Mouse (Mus musculus): ENCODE data around the gene Anapc16. TPM values are rescaled to one million over a fixed set of nuclear protein-coding genes. Genes with fewer than 3 reads are reported as not detected.

Anapc16 gene
- polyA plus RNA-seq, 1 experiment from 2014 or later: 115 TPM

DNA sequence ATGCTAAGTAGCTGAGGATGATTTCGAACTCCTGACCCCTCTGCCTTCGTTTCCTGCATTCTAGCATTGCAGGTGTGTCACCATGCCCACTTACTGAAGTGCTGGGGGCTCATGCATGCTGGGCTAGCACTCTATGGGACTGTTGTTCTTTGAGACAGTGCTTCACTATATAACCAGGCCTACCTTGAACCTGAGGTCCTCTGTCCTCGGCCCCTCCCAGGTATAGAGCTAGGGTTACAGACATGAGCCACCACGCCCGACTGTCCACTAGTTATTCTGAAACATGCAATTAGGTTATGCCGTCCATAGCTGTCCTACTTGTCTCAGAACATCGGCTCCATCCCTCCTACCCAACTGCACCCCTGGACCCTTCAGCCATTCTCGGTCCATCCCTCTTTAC lies 31.1 kb downstream of the Anapc16 start:
- no peak overlapping the region for H3K9ac ChIP-seq (replicated peaks; ENCODE audit: low read depth, low read length)
- 91% methylated on average over 8 of the region's 8 CpGs for WGBS
- no peak overlapping the region for H3K27ac ChIP-seq (ENCODE audit: low read length)
- H3K4me1 ChIP-seq (replicated peaks; ENCODE audit: control insufficient read depth, insufficient read depth, low read length): peaks cover 19% of the 10 kb centered on the region
- H3K36me3 ChIP-seq (ENCODE audit: control insufficient read depth, insufficient read depth): no peaks in the 10 kb centered on the region
- no peaks in the 10 kb centered on the region for H3K27me3 ChIP-seq (replicated peaks; ENCODE audit: control insufficient read depth, insufficient read depth, low read length)
- no peak overlapping the region for H3K4me3 ChIP-seq (replicated peaks; ENCODE audit: low read length)
- ATAC-seq: no peak
- no peaks in the 10 kb centered on the region for H3K9me3 ChIP-seq (ENCODE audit: control insufficient read depth, low read length)
- H3K4me2 ChIP-seq (ENCODE audit: low read length): no peak overlapping the region

DNA sequence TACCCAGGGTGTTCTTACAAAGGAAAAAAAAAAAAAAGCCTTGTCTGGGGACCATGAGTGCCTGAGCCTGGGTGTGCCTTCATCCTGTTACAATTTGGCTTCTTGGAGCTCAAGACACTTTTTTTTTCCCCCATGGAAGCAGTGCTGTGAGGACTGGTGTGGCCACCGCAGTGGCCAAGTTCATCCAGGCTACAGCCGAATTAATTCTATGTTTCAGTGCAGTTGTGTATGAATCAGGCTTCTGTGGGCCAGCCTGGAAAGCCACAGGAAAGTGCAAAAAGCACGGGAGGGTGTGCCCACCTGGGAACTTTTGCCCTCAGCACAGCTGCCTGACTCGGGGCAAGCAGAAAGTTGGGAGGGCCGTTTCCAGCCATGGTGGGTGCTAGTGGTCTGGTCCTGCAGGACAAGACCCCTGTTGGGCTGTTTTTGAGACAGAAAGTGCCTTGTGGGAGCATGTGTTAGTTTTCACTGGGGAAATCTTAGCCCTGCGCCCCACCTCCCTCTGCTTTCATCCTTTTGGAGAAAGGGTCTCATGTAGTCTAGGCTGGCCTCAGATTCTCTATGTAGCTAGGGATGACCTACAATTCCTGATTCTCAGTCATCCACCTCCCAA lies 32.4 kb downstream of the Anapc16 start:
- ATAC-seq: peak; percentile 1; the same call in 1 of the 2 replicates
- Histone ChIP-seq H3K36me3 (ENCODE audit: control insufficient read depth, insufficient read depth) (no peaks in the 10 kb centered on the region), H3K4me3 (replicated peaks; ENCODE audit: low read length) (peak overlapping the region; percentile 55), H3K9ac (replicated peaks; ENCODE audit: low read depth, low read length) (peak overlapping the region; percentile 87), H3K27me3 (replicated peaks; ENCODE audit: control insufficient read depth, insufficient read depth, low read length) (no peaks in the 10 kb centered on the region), H3K27ac (ENCODE audit: low read length) (peak overlapping the region; percentile 88), H3K9me3 (ENCODE audit: control insufficient read depth, low read length) (no peaks in the 10 kb centered on the region), H3K4me1 (replicated peaks; ENCODE audit: control insufficient read depth, insufficient read depth, low read length) (peaks cover 19% of the 10 kb centered on the region), H3K4me2 (ENCODE audit: low read length) (peak overlapping the region; percentile 57)
- WGBS: 30% methylated on average over 6 of the region's 6 CpGs

DNA sequence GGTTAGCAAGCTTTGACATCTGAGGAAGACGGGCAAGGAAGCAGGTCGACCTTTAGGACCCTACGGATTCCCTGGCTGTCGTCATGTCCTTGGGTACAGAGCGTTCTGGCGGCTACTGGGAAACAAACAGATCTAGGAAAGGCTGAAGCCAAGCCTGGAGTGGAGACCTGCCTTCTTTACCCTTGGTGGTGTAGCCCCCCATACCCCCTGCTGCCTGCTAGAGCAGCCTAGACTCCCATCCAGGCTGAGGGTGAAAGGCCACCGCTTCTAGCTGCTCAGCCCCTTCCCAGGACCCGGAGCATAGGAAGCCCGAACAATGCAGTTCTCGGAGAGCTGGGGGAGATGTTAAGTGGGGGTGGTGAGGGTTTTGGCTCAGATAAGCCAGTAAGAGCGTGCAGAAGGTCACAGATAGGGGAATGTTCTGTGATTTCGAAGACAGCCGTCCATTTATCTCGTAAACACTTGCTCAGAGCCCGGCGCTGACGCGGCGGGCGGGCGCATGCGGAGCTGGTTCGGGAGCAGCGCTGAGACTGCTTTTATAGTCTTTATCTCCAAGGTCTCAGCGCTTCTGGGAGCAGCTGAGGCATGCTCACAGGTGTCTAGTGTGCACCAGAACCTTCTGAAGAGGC lies 33.0 kb downstream of the Anapc16 start:
- H3K9me3 ChIP-seq (ENCODE audit: control insufficient read depth, low read length): no peaks in the 10 kb centered on the region
- peak overlapping the region; percentile 88 for H3K27ac ChIP-seq (ENCODE audit: low read length)
- peak overlapping the region; percentile 57 for H3K4me2 ChIP-seq (ENCODE audit: low read length)
- no peaks in the 10 kb centered on the region for H3K27me3 ChIP-seq (replicated peaks; ENCODE audit: control insufficient read depth, insufficient read depth, low read length)
- peak overlapping the region; percentile 55 for H3K4me3 ChIP-seq (replicated peaks; ENCODE audit: low read length)
- peak; percentile 68 for ATAC-seq
- H3K36me3 ChIP-seq (ENCODE audit: control insufficient read depth, insufficient read depth): no peaks in the 10 kb centered on the region
- under 1% methylated on average over 25 of the region's 25 CpGs for WGBS
- H3K9ac ChIP-seq (replicated peaks; ENCODE audit: low read depth, low read length): peak overlapping the region; percentile 87
- peaks cover 24% of the 10 kb centered on the region for H3K4me1 ChIP-seq (replicated peaks; ENCODE audit: control insufficient read depth, insufficient read depth, low read length)

GRCm38 (mm10) chr10:59967309-59967942 lies 35.5 kb downstream of the Anapc16 start:
- no peak for ATAC-seq
- H3K4me3 ChIP-seq (replicated peaks; ENCODE audit: low read length): no peak overlapping the region
- H3K9me3 ChIP-seq (ENCODE audit: control insufficient read depth, low read length): no peaks in the 10 kb centered on the region
- H3K4me2 ChIP-seq (ENCODE audit: low read length): no peak overlapping the region
- H3K27ac ChIP-seq (ENCODE audit: low read length): no peak overlapping the region
- no peaks in the 10 kb centered on the region for H3K36me3 ChIP-seq (ENCODE audit: control insufficient read depth, insufficient read depth)
- no peak overlapping the region for H3K9ac ChIP-seq (replicated peaks; ENCODE audit: low read depth, low read length)
- no peaks in the 10 kb centered on the region for H3K27me3 ChIP-seq (replicated peaks; ENCODE audit: control insufficient read depth, insufficient read depth, low read length)
- 75% methylated on average over 6 of the region's 6 CpGs for WGBS
- H3K4me1 ChIP-seq (replicated peaks; ENCODE audit: control insufficient read depth, insufficient read depth, low read length): peaks cover 20% of the 10 kb centered on the region

- no peak overlapping the region for H3K27ac ChIP-seq (ENCODE audit: low read length)
- H3K4me3 ChIP-seq (replicated peaks; ENCODE audit: low read length): no peak overlapping the region
- H3K9ac ChIP-seq (replicated peaks; ENCODE audit: low read depth, low read length): no peak overlapping the region
- H3K4me1 ChIP-seq (replicated peaks; ENCODE audit: control insufficient read depth, insufficient read depth, low read length): peaks cover 20% of the 10 kb centered on the region
- no peaks in the 10 kb centered on the region for H3K9me3 ChIP-seq (ENCODE audit: control insufficient read depth, low read length)
- H3K4me2 ChIP-seq (ENCODE audit: low read length): no peak overlapping the region
- H3K36me3 ChIP-seq (ENCODE audit: control insufficient read depth, insufficient read depth): no peaks in the 10 kb centered on the region
- WGBS: 87% methylated on average over 6 of the region's 6 CpGs
- H3K27me3 ChIP-seq (replicated peaks; ENCODE audit: control insufficient read depth, insufficient read depth, low read length): no peaks in the 10 kb centered on the region
- no peak for ATAC-seq
These were observed 36.2 kb downstream of the Anapc16 start for GRCm38 (mm10) chr10:59966743-59967142.

DNA sequence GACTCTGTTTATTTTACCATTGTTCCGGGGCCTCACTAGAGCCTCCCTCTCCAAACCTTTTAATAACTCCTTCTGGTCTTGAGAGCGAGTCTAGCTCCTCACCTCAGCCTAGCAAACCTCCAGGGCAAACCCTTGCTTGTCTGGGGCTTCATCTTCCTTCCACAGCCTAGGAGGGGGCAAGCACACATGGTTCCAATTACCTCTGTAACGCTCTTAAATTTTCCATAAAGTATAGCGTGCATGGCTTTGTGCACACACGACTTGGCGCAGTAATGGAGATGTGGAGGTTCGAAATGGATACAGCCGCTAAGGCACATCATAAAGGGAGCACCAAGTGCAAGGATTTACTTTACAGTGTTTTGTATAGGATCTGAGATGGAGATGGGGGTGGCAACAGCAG lies 37.1 kb downstream of the Anapc16 start:
- Histone ChIP-seq H3K27me3 (replicated peaks; ENCODE audit: control insufficient read depth, insufficient read depth, low read length) (no peaks in the 10 kb centered on the region), H3K9ac (replicated peaks; ENCODE audit: low read depth, low read length) (no peak overlapping the region), H3K9me3 (ENCODE audit: control insufficient read depth, low read length) (no peaks in the 10 kb centered on the region), H3K4me1 (replicated peaks; ENCODE audit: control insufficient read depth, insufficient read depth, low read length) (peaks cover 20% of the 10 kb centered on the region), H3K27ac (ENCODE audit: low read length) (no peak overlapping the region), H3K4me2 (ENCODE audit: low read length) (no peak overlapping the region), H3K4me3 (replicated peaks; ENCODE audit: low read length) (no peak overlapping the region), H3K36me3 (ENCODE audit: control insufficient read depth, insufficient read depth) (no peaks in the 10 kb centered on the region)
- 79% methylated on average over 8 of the region's 8 CpGs for WGBS
- ATAC-seq: no peak

DNA sequence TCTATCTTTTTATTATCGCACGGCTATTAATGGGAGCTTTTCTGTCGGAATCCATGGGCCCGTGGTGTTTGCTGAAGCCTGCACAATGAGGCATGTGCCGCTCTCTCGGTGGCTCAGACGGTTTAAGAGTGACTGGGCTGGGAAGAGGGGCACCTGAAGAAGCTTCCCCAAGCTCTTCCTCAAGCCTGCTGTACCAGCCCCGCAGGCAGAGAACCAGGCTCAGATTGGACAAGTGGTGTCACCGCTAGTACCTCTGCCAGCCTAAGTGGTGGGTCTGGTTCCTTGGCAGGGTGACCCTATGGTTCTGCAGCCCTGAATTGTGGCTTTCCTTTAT lies 37.6 kb downstream of the Anapc16 start:
- no peaks in the 10 kb centered on the region for H3K36me3 ChIP-seq (ENCODE audit: control insufficient read depth, insufficient read depth)
- no peak overlapping the region for H3K4me2 ChIP-seq (ENCODE audit: low read length)
- 28% methylated on average over 9 of the region's 9 CpGs for WGBS
- H3K9me3 ChIP-seq (ENCODE audit: control insufficient read depth, low read length): no peaks in the 10 kb centered on the region
- no peak overlapping the region for H3K4me3 ChIP-seq (replicated peaks; ENCODE audit: low read length)
- no peak overlapping the region for H3K27ac ChIP-seq (ENCODE audit: low read length)
- ATAC-seq: no peak
- peaks cover 16% of the 10 kb centered on the region for H3K4me1 ChIP-seq (replicated peaks; ENCODE audit: control insufficient read depth, insufficient read depth, low read length)
- H3K9ac ChIP-seq (replicated peaks; ENCODE audit: low read depth, low read length): no peak overlapping the region
- no peaks in the 10 kb centered on the region for H3K27me3 ChIP-seq (replicated peaks; ENCODE audit: control insufficient read depth, insufficient read depth, low read length)

- peak overlapping the region; percentile 20; the same call in 1 of the 2 replicates for H3K4me3 ChIP-seq (replicated peaks; ENCODE audit: low read length)
- H3K4me1 ChIP-seq (replicated peaks; ENCODE audit: control insufficient read depth, insufficient read depth, low read length): peaks cover 13% of the 10 kb centered on the region
- whole genome bisulfite sequencing: 6% methylated on average over 19 of the region's 23 CpGs
- H3K4me2 ChIP-seq (ENCODE audit: low read length): peak overlapping the region; percentile 49
- no peaks in the 10 kb centered on the region for H3K36me3 ChIP-seq (ENCODE audit: control insufficient read depth, insufficient read depth)
- ATAC-seq: peak; percentile 54
- H3K9me3 ChIP-seq (ENCODE audit: control insufficient read depth, low read length): no peaks in the 10 kb centered on the region
- H3K27me3 ChIP-seq (replicated peaks; ENCODE audit: control insufficient read depth, insufficient read depth, low read length): no peaks in the 10 kb centered on the region
- peak overlapping the region; percentile 12 for H3K9ac ChIP-seq (replicated peaks; ENCODE audit: low read depth, low read length)
- 0 out of 2 replicates have a peak overlapping the region, but pooled peaks have one; percentile 1 for H3K27ac ChIP-seq (ENCODE audit: low read length)
These were observed 38.2 kb downstream of the Anapc16 start for GRCm38 (mm10) chr10:59964504-59965361.

GRCm38 (mm10) chr10:59963609-59964008 lies 39.3 kb downstream of the Anapc16 start:
- H3K4me1 ChIP-seq (replicated peaks; ENCODE audit: control insufficient read depth, insufficient read depth, low read length): peaks cover 20% of the 10 kb centered on the region
- no peak for ATAC-seq
- WGBS: 60% methylated on average over 2 of the region's 2 CpGs
- H3K27me3 ChIP-seq (replicated peaks; ENCODE audit: control insufficient read depth, insufficient read depth, low read length): no peaks in the 10 kb centered on the region
- H3K27ac ChIP-seq (ENCODE audit: low read length): no peak overlapping the region
- H3K4me2 ChIP-seq (ENCODE audit: low read length): no peak overlapping the region
- no peak overlapping the region for H3K9ac ChIP-seq (replicated peaks; ENCODE audit: low read depth, low read length)
- H3K4me3 ChIP-seq (replicated peaks; ENCODE audit: low read length): no peak overlapping the region
- no peaks in the 10 kb centered on the region for H3K36me3 ChIP-seq (ENCODE audit: control insufficient read depth, insufficient read depth)
- H3K9me3 ChIP-seq (ENCODE audit: control insufficient read depth, low read length): no peaks in the 10 kb centered on the region

Data from forebrain, embryonic 16.5 days (tissue).